ENCODE assay signal across 8 mouse cellular contexts in the genomic region with DNA sequence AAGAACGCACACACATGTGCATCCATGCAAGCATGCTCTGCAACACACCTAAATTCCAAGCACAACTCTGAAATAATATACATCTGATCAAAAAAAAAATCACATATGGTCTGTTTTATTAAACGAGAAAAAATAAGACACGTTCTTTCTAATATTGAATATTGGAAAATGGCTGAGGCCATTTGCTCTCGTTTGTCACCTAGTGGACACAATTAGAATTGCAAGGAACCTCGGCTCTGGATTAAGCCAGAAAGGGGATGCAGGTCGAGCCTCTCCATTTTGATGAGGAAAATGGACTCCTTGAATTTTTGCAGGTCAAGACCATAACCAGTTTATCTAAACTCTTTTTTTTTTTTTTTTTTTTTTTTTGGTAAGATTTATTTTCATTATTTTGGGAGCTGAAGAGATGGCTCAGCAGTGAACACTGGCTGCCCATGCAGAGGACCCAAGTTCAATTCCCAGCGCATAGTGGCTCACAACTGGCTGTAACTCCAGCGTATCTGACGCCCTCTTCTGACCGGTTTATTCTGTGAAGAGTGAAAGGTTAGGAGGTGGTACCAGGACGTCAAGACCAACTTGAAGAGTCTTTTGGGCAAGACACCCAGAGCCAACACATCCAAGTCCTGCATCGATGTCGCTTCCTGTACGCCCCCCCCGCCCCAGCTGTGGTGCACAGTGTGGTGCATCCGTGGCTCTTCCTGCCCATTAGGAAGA. TPM values are rescaled to one million over a fixed set of nuclear protein-coding genes. Genes with fewer than 3 reads are reported as not detected.
DNase-seq lines count a peak whose midpoint lies in the region; ATAC-seq lines count a peak whose summit lies in the region.

No protein-coding gene starts in this region.

- WGBS in forebrain, embryonic 14.5 days = 58% methylated on average over 16 of the region's 16 CpGs
- 59% methylated on average over 16 of the region's 16 CpGs for WGBS in forebrain, embryonic 12.5 days
- 58% methylated on average over 16 of the region's 16 CpGs for WGBS in midbrain, embryonic 14.5 days
- WGBS in midbrain, embryonic 15.5 days = 57% methylated on average over 16 of the region's 16 CpGs
- WGBS in forebrain, embryonic 11.5 days = 63% methylated on average over 16 of the region's 16 CpGs

- no peaks in the 10 kb centered on the region for H3K9me3 ChIP-seq in forebrain, embryonic 14.5 days (replicated peaks; ENCODE audit: control insufficient read depth, low read length)
- H3K9me3 ChIP-seq in forebrain, embryonic 12.5 days = no peaks in the 10 kb centered on the region
- no peaks in the 10 kb centered on the region for H3K9me3 ChIP-seq in midbrain, embryonic 14.5 days (ENCODE audit: control insufficient read depth, low read length)
- no peaks in the 10 kb centered on the region for H3K9me3 ChIP-seq in midbrain, embryonic 15.5 days
- no peaks in the 10 kb centered on the region for H3K9me3 ChIP-seq in forebrain, embryonic 11.5 days (ENCODE audit: control insufficient read depth, low read length)

- H3K36me3 ChIP-seq in forebrain, embryonic 14.5 days (ENCODE audit: control insufficient read depth, insufficient read depth, low read length) = no peaks in the 10 kb centered on the region
- H3K36me3 ChIP-seq in forebrain, embryonic 12.5 days (replicated peaks) = no peaks in the 10 kb centered on the region
- no peaks in the 10 kb centered on the region for H3K36me3 ChIP-seq in midbrain, embryonic 14.5 days (ENCODE audit: control insufficient read depth, insufficient read depth, low read length)
- no peaks in the 10 kb centered on the region for H3K36me3 ChIP-seq in midbrain, embryonic 15.5 days (replicated peaks)
- H3K36me3 ChIP-seq in forebrain, embryonic 11.5 days (ENCODE audit: control insufficient read depth, insufficient read depth, low read length) = no peaks in the 10 kb centered on the region

- H3K27me3 ChIP-seq in forebrain, embryonic 14.5 days (replicated peaks; ENCODE audit: control insufficient read depth, insufficient read depth, low read length) = no peaks in the 10 kb centered on the region
- peaks cover 5% of the 10 kb centered on the region; the same call in 1 of the 2 replicates for H3K27me3 ChIP-seq in forebrain, embryonic 12.5 days
- no peaks in the 10 kb centered on the region for H3K27me3 ChIP-seq in midbrain, embryonic 14.5 days (ENCODE audit: control insufficient read depth, insufficient read depth, low read length)
- no peaks in the 10 kb centered on the region for H3K27me3 ChIP-seq in midbrain, embryonic 15.5 days (replicated peaks)
- no peaks in the 10 kb centered on the region for H3K27me3 ChIP-seq in forebrain, embryonic 11.5 days (ENCODE audit: control insufficient read depth, insufficient read depth, low read length)

- H3K4me2 ChIP-seq in forebrain, embryonic 14.5 days (ENCODE audit: low read length) = no peak overlapping the region
- no peak overlapping the region for H3K4me2 ChIP-seq in forebrain, embryonic 12.5 days
- no peak overlapping the region for H3K4me2 ChIP-seq in midbrain, embryonic 14.5 days (ENCODE audit: low read length)
- H3K4me2 ChIP-seq in midbrain, embryonic 15.5 days = no peak overlapping the region
- H3K4me2 ChIP-seq in forebrain, embryonic 11.5 days (ENCODE audit: low read depth, low read length, severe bottlenecking) = no peak overlapping the region

- no peak overlapping the region for H3K4me3 ChIP-seq in forebrain, embryonic 14.5 days (ENCODE audit: low read depth, low read length)
- no peak overlapping the region for H3K4me3 ChIP-seq in forebrain, embryonic 12.5 days (replicated peaks)
- H3K4me3 ChIP-seq in midbrain, embryonic 14.5 days (replicated peaks; ENCODE audit: low read depth, low read length) = no peak overlapping the region
- H3K4me3 ChIP-seq in midbrain, embryonic 15.5 days = no peak overlapping the region
- no peak overlapping the region for H3K4me3 ChIP-seq in forebrain, embryonic 11.5 days (ENCODE audit: low read depth, low read length)

- no peaks in the 10 kb centered on the region for H3K4me1 ChIP-seq in forebrain, embryonic 14.5 days (ENCODE audit: control insufficient read depth, insufficient read depth, low read length)
- H3K4me1 ChIP-seq in forebrain, embryonic 12.5 days = peaks cover 7% of the 10 kb centered on the region
- 0 out of 2 replicates have a peak, but pooled peaks cover 2% of the 10 kb centered on the region for H3K4me1 ChIP-seq in midbrain, embryonic 14.5 days (ENCODE audit: control insufficient read depth, insufficient read depth, low read length)
- peaks cover 6% of the 10 kb centered on the region for H3K4me1 ChIP-seq in midbrain, embryonic 15.5 days
- H3K4me1 ChIP-seq in forebrain, embryonic 11.5 days (replicated peaks; ENCODE audit: control insufficient read depth, insufficient read depth, low read length) = no peaks in the 10 kb centered on the region

- ATAC-seq in forebrain, embryonic 14.5 days = no peak
- no peak for ATAC-seq in forebrain, embryonic 12.5 days (ENCODE audit: low FRiP score)
- ATAC-seq in midbrain, embryonic 14.5 days (ENCODE audit: low FRiP score, low TSS enrichment) = no peak
- ATAC-seq in midbrain, embryonic 15.5 days (replicated peaks) = no peak
- no peak for ATAC-seq in forebrain, embryonic 11.5 days (replicated peaks; ENCODE audit: low FRiP score)

- peak; percentile 75 for DNase-seq in forebrain, embryonic 14.5 days (ENCODE audit: low spot score)
- peak; percentile 85 for DNase-seq in midbrain, embryonic 14.5 days
- peak; percentile 38 for DNase-seq in c-Kit-positive CD71-negative TER-119-negative erythroid progenitor cells, embryonic 14.5 days (ENCODE audit: low read depth)
- peak; percentile 45 to 66 for DNase-seq in kidney, postnatal 36 days
- no peak for DNase-seq in urinary bladder, postnatal 10 days (ENCODE audit: low spot score)
- no peak for DNase-seq in forebrain, embryonic 11.5 days (ENCODE audit: low spot score)

- no peak overlapping the region for H3K9ac ChIP-seq in forebrain, embryonic 14.5 days (ENCODE audit: low read length)
- no peak overlapping the region for H3K9ac ChIP-seq in forebrain, embryonic 12.5 days
- no peak overlapping the region for H3K9ac ChIP-seq in midbrain, embryonic 14.5 days (replicated peaks; ENCODE audit: low read length)
- no peak overlapping the region for H3K9ac ChIP-seq in midbrain, embryonic 15.5 days
- no peak overlapping the region for H3K9ac ChIP-seq in forebrain, embryonic 11.5 days (ENCODE audit: low read length)

- no peak overlapping the region for H3K27ac ChIP-seq in forebrain, embryonic 14.5 days (ENCODE audit: low read depth, low read length)
- no peak overlapping the region for H3K27ac ChIP-seq in forebrain, embryonic 12.5 days
- H3K27ac ChIP-seq in midbrain, embryonic 14.5 days (replicated peaks; ENCODE audit: low read depth, low read length) = no peak overlapping the region
- H3K27ac ChIP-seq in midbrain, embryonic 15.5 days = no peak overlapping the region
- H3K27ac ChIP-seq in forebrain, embryonic 11.5 days (ENCODE audit: low read depth, low read length) = no peak overlapping the region

RNA-seq across cellular contexts. Expression of a gene that starts 4.9 kb away (rescaled TPM):
- 54.7 and 61.9 TPM in 2 replicates for polyA plus RNA-seq in forebrain, embryonic 14.5 days (2014; fragmentation: Nextera tagmentation; extraction: Ambion mirVana)
- polyA plus RNA-seq in forebrain, embryonic 12.5 days (2016; fragmentation: Nextera tagmentation; extraction: Ambion mirVana) = 49.3 and 51.4 TPM in 2 replicates
- polyA plus RNA-seq in midbrain, embryonic 14.5 days (2014; fragmentation: Nextera tagmentation; extraction: Ambion mirVana) = 42.9 and 60.7 TPM in 2 replicates
- polyA plus RNA-seq in midbrain, embryonic 15.5 days (2015; fragmentation: Nextera tagmentation; extraction: Ambion mirVana) = 53.2 and 56.6 TPM in 2 replicates
- 53.2 and 53.4 TPM in 2 replicates for polyA plus RNA-seq in forebrain, embryonic 11.5 days (2014; fragmentation: Nextera tagmentation; extraction: Ambion mirVana)

RNA-seq across cellular contexts. Expression of a gene that starts 7.4 kb away (rescaled TPM):
- 129 and 140 TPM in 2 replicates for polyA plus RNA-seq in forebrain, embryonic 14.5 days (2014; fragmentation: Nextera tagmentation; extraction: Ambion mirVana)
- 103 and 109 TPM in 2 replicates for polyA plus RNA-seq in forebrain, embryonic 12.5 days (2016; fragmentation: Nextera tagmentation; extraction: Ambion mirVana)
- 137 and 146 TPM in 2 replicates for polyA plus RNA-seq in midbrain, embryonic 14.5 days (2014; fragmentation: Nextera tagmentation; extraction: Ambion mirVana)
- polyA plus RNA-seq in midbrain, embryonic 15.5 days (2015; fragmentation: Nextera tagmentation; extraction: Ambion mirVana) = 144 and 150 TPM in 2 replicates
- 78.5 and 84.6 TPM in 2 replicates for polyA plus RNA-seq in forebrain, embryonic 11.5 days (2014; fragmentation: Nextera tagmentation; extraction: Ambion mirVana)

RNA-seq across cellular contexts. Expression of a gene that starts 58.9 kb away (rescaled TPM):
- polyA plus RNA-seq in forebrain, embryonic 14.5 days (2014; fragmentation: Nextera tagmentation; extraction: Ambion mirVana) = 1.0 and 1.7 TPM in 2 replicates
- polyA plus RNA-seq in forebrain, embryonic 12.5 days (2016; fragmentation: Nextera tagmentation; extraction: Ambion mirVana) = 0.72 and 1.8 TPM in 2 replicates
- 1.7 and 2.0 TPM in 2 replicates for polyA plus RNA-seq in midbrain, embryonic 14.5 days (2014; fragmentation: Nextera tagmentation; extraction: Ambion mirVana)
- 1.9 and 2.2 TPM in 2 replicates for polyA plus RNA-seq in midbrain, embryonic 15.5 days (2015; fragmentation: Nextera tagmentation; extraction: Ambion mirVana)
- polyA plus RNA-seq in forebrain, embryonic 11.5 days (2014; fragmentation: Nextera tagmentation; extraction: Ambion mirVana) = 1.4 and 1.9 TPM in 2 replicates

RNA-seq across cellular contexts. Expression of a gene that starts 59.5 kb away (rescaled TPM):
- polyA plus RNA-seq in forebrain, embryonic 14.5 days (2014; fragmentation: Nextera tagmentation; extraction: Ambion mirVana) = 125 and 138 TPM in 2 replicates
- 103 and 115 TPM in 2 replicates for polyA plus RNA-seq in forebrain, embryonic 12.5 days (2016; fragmentation: Nextera tagmentation; extraction: Ambion mirVana)
- 129 and 151 TPM in 2 replicates for polyA plus RNA-seq in midbrain, embryonic 14.5 days (2014; fragmentation: Nextera tagmentation; extraction: Ambion mirVana)
- 167 and 195 TPM in 2 replicates for polyA plus RNA-seq in midbrain, embryonic 15.5 days (2015; fragmentation: Nextera tagmentation; extraction: Ambion mirVana)
- polyA plus RNA-seq in forebrain, embryonic 11.5 days (2014; fragmentation: Nextera tagmentation; extraction: Ambion mirVana) = 119 and 127 TPM in 2 replicates

Comparison
In these comparisons a context has a peak if more than half of its experiments do, and no peak if none do; other contexts are left out.
1. DNase-seq: peak in forebrain, embryonic 14.5 days (single experiment), midbrain, embryonic 14.5 days (single experiment), c-Kit-positive CD71-negative TER-119-negative erythroid progenitor cells, embryonic 14.5 days (single experiment) and kidney, postnatal 36 days (2 of 2); none in urinary bladder, postnatal 10 days (single experiment) and forebrain, embryonic 11.5 days (single experiment).